Mouse (Mus musculus) liver, embryonic 15.5 days (tissue): ENCODE measurements around the gene Etl4. TPM values are rescaled to one million over a fixed set of nuclear protein-coding genes. Genes with fewer than 3 reads are reported as not detected.

ENCODE experiments used
- ATAC-seq: fragments of 200-750 bp; cut with Nextera tagmentation; 2 replicates; pipeline ENCODE4 v1.8.0; 2017; ENCODE audit warnings: moderate number of reproducible peaks, mild to moderate bottlenecking, moderate library complexity; ENCODE audit not compliant: insufficient read depth
- H3K27ac ChIP-seq: fragments of 300-500 bp; sonication (generic); replicated peaks from 2 replicates; pipeline ENCODE4 v1.5.1; 2015; ENCODE audit warnings: mild to moderate bottlenecking, inconsistent platforms
- H3K27me3 ChIP-seq: fragments of 300-500 bp; sonication (generic); 2 replicates; pipeline ENCODE4 v1.6.1; 2015; ENCODE audit warnings: mild to moderate bottlenecking, inconsistent platforms
- H3K36me3 ChIP-seq: fragments of 300-500 bp; sonication (generic); replicated peaks from 2 replicates; pipeline ENCODE4 v1.6.1; 2015; ENCODE audit warnings: moderate library complexity, mild to moderate bottlenecking, inconsistent platforms
- H3K4me1 ChIP-seq: fragments of 300-500 bp; sonication (generic); replicated peaks from 2 replicates; pipeline ENCODE4 v1.6.1; 2015; ENCODE audit warnings: inconsistent platforms
- H3K4me2 ChIP-seq: fragments of 300-500 bp; sonication (generic); 2 replicates; pipeline ENCODE4 v1.6.1; 2015; ENCODE audit warnings: moderate library complexity, mild to moderate bottlenecking, inconsistent platforms
- H3K4me3 ChIP-seq: fragments of 300-500 bp; sonication (generic); replicated peaks from 2 replicates; pipeline ENCODE4 v1.5.1; 2015; ENCODE audit warnings: mild to moderate bottlenecking, inconsistent platforms
- H3K9ac ChIP-seq: fragments of 300-500 bp; sonication (generic); 2 replicates; pipeline ENCODE4 v1.6.1; 2015; ENCODE audit warnings: moderate library complexity, mild to moderate bottlenecking, inconsistent platforms
- H3K9me3 ChIP-seq: fragments of 300-500 bp; sonication (generic); replicated peaks from 2 replicates; pipeline ENCODE4 v1.6.1; 2016; ENCODE audit warnings: inconsistent platforms
- WGBS: fragments of 180-500 bp; shearing (Covaris S2); methylation state at CpG from one replicate; pipeline ENCODE4 v1.1.7; 2015; ENCODE audit warnings: mixed read lengths; ENCODE audit not compliant: insufficient replicate concordance; 5-methylcytosine and 5-hydroxymethylcytosine counted together
- polyA plus RNA-seq: library from polyadenylated mRNA; unstranded; fragments of >200 nt; fragmentation: Nextera tagmentation; extraction: Ambion mirVana; gene quantifications from 2 replicates; pipeline ENCODE4 v1.2.1, GENCODE M21; 2015

Etl4 gene
- polyA plus RNA-seq, 1 experiment from 2014 or later: 2.5 TPM

- 31% methylated on average over 23 of the region's 23 CpGs for WGBS
- H3K27me3 ChIP-seq: peaks cover 21% of the 10 kb centered on the region
- no peak overlapping the region for H3K9ac ChIP-seq
- peak overlapping the region; percentile 49 for H3K4me3 ChIP-seq
- H3K36me3 ChIP-seq: no peaks in the 10 kb centered on the region
- H3K4me2 ChIP-seq: peak overlapping the region; percentile 59
- no peak for ATAC-seq
- H3K4me1 ChIP-seq: peaks cover 6% of the 10 kb centered on the region; the same call in 1 of the 2 replicates
- H3K27ac ChIP-seq: no peak overlapping the region
- H3K9me3 ChIP-seq: no peaks in the 10 kb centered on the region
Measured at GRCm38 (mm10) chr2:20520636-20521595, 611.3 kb downstream of the Etl4 start.

GRCm38 (mm10) chr2:20521686-20522285 is 612.2 kb downstream of the Etl4 start:
- H3K27ac ChIP-seq: no peak overlapping the region
- ATAC-seq: no peak
- WGBS: 46% methylated on average over 11 of the region's 11 CpGs

GRCm38 (mm10) chr2:20523636-20524035 is 614.1 kb downstream of the Etl4 start:
- peaks cover 21% of the 10 kb centered on the region for H3K27me3 ChIP-seq
- H3K9me3 ChIP-seq: no peaks in the 10 kb centered on the region
- no peak overlapping the region for H3K4me2 ChIP-seq
- no peak overlapping the region for H3K9ac ChIP-seq
- 61% methylated on average over 3 of the region's 3 CpGs for WGBS
- no peak overlapping the region for H3K27ac ChIP-seq
- no peak for ATAC-seq
- peaks cover 6% of the 10 kb centered on the region; the same call in 1 of the 2 replicates for H3K4me1 ChIP-seq
- H3K36me3 ChIP-seq: no peaks in the 10 kb centered on the region
- no peak overlapping the region for H3K4me3 ChIP-seq

More at GRCm38 (mm10) chr2:20521686-20522285, 612.2 kb downstream of the Etl4 start:
- H3K36me3 ChIP-seq: no peaks in the 10 kb centered on the region
- no peak overlapping the region for H3K4me2 ChIP-seq
- H3K27me3 ChIP-seq: peaks cover 21% of the 10 kb centered on the region
- no peaks in the 10 kb centered on the region for H3K9me3 ChIP-seq
- no peak overlapping the region for H3K9ac ChIP-seq
- H3K4me1 ChIP-seq: peaks cover 6% of the 10 kb centered on the region; the same call in 1 of the 2 replicates
- no peak overlapping the region for H3K4me3 ChIP-seq

GRCm38 (mm10) chr2:20525879-20526593 is 616.5 kb downstream of the Etl4 start:
- Histone ChIP-seq H3K36me3 (no peaks in the 10 kb centered on the region), H3K27me3 (0 out of 2 replicates have a peak, but pooled peaks cover 2% of the 10 kb centered on the region), H3K9ac (no peak overlapping the region), H3K4me3 (no peak overlapping the region), H3K4me2 (no peak overlapping the region), H3K27ac (no peak overlapping the region), H3K9me3 (no peaks in the 10 kb centered on the region), H3K4me1 (0 out of 2 replicates have a peak, but pooled peaks cover 1% of the 10 kb centered on the region)
- ATAC-seq: no peak
- WGBS: 40% methylated on average over 4 of the region's 4 CpGs

GRCm38 (mm10) chr2:20526856-20527255 is 617.3 kb downstream of the Etl4 start:
- Histone ChIP-seq H3K36me3 (no peaks in the 10 kb centered on the region), H3K4me2 (no peak overlapping the region), H3K9me3 (no peaks in the 10 kb centered on the region), H3K27me3 (no peaks in the 10 kb centered on the region), H3K4me3 (no peak overlapping the region), H3K4me1 (no peaks in the 10 kb centered on the region), H3K9ac (no peak overlapping the region), H3K27ac (no peak overlapping the region)
- ATAC-seq: no peak
- WGBS: 70% methylated on average over 3 of the region's 3 CpGs

- Histone ChIP-seq H3K36me3 (no peaks in the 10 kb centered on the region), H3K4me1 (no peaks in the 10 kb centered on the region), H3K4me2 (no peak overlapping the region), H3K9me3 (no peaks in the 10 kb centered on the region), H3K27ac (no peak overlapping the region), H3K4me3 (no peak overlapping the region), H3K27me3 (no peaks in the 10 kb centered on the region), H3K9ac (no peak overlapping the region)
- no peak for ATAC-seq
- 25% methylated on average over 3 of the region's 3 CpGs for WGBS
Measured at GRCm38 (mm10) chr2:20532623-20533022, 623.0 kb downstream of the Etl4 start.

GRCm38 (mm10) chr2:20537785-20538184 is 628.2 kb downstream of the Etl4 start:
- H3K4me3 ChIP-seq: no peak overlapping the region
- no peaks in the 10 kb centered on the region for H3K27me3 ChIP-seq
- no peak overlapping the region for H3K9ac ChIP-seq
- H3K9me3 ChIP-seq: no peaks in the 10 kb centered on the region
- WGBS: 64% methylated on average over 6 of the region's 6 CpGs
- no peaks in the 10 kb centered on the region for H3K36me3 ChIP-seq
- no peak overlapping the region for H3K4me2 ChIP-seq
- no peak for ATAC-seq
- no peaks in the 10 kb centered on the region for H3K4me1 ChIP-seq
- H3K27ac ChIP-seq: no peak overlapping the region

- no peak overlapping the region for H3K27ac ChIP-seq
- H3K9ac ChIP-seq: no peak overlapping the region
- H3K27me3 ChIP-seq: no peaks in the 10 kb centered on the region
- H3K9me3 ChIP-seq: no peaks in the 10 kb centered on the region
- H3K4me1 ChIP-seq: no peaks in the 10 kb centered on the region
- no peak overlapping the region for H3K4me3 ChIP-seq
- 69% methylated on average over 4 of the region's 4 CpGs for WGBS
- no peak for ATAC-seq
- H3K4me2 ChIP-seq: no peak overlapping the region
- H3K36me3 ChIP-seq: no peaks in the 10 kb centered on the region
Measured at GRCm38 (mm10) chr2:20538871-20539270, 629.3 kb downstream of the Etl4 start.

GRCm38 (mm10) chr2:20541261-20541660 is 631.7 kb downstream of the Etl4 start:
- Histone ChIP-seq H3K27ac (no peak overlapping the region), H3K9ac (no peak overlapping the region)
- peak; percentile 40; the same call in 1 of the 2 replicates for ATAC-seq

GRCm38 (mm10) chr2:20542286-20542685 is 632.7 kb downstream of the Etl4 start:
- H3K27ac ChIP-seq: no peak overlapping the region
- no peak overlapping the region for H3K4me2 ChIP-seq
- no peak overlapping the region for H3K9ac ChIP-seq
- ATAC-seq: no peak
- H3K9me3 ChIP-seq: no peaks in the 10 kb centered on the region
- 55% methylated on average over 7 of the region's 7 CpGs for WGBS
- H3K4me3 ChIP-seq: no peak overlapping the region
- no peaks in the 10 kb centered on the region for H3K27me3 ChIP-seq
- no peaks in the 10 kb centered on the region for H3K36me3 ChIP-seq
- H3K4me1 ChIP-seq: no peaks in the 10 kb centered on the region

More at GRCm38 (mm10) chr2:20541261-20541660, 631.7 kb downstream of the Etl4 start:
- no peak overlapping the region for H3K4me2 ChIP-seq
- H3K9me3 ChIP-seq: no peaks in the 10 kb centered on the region
- no peaks in the 10 kb centered on the region for H3K27me3 ChIP-seq
- no peak overlapping the region for H3K4me3 ChIP-seq
- no peaks in the 10 kb centered on the region for H3K4me1 ChIP-seq
- no peaks in the 10 kb centered on the region for H3K36me3 ChIP-seq

GRCm38 (mm10) chr2:20545624-20546023 is 636.0 kb downstream of the Etl4 start:
- ATAC-seq: no peak
- H3K27ac ChIP-seq: no peak overlapping the region
- H3K4me1 ChIP-seq: no peaks in the 10 kb centered on the region
- H3K9me3 ChIP-seq: no peaks in the 10 kb centered on the region
- no peaks in the 10 kb centered on the region for H3K36me3 ChIP-seq
- no peak overlapping the region for H3K9ac ChIP-seq
- no peak overlapping the region for H3K4me2 ChIP-seq
- no peaks in the 10 kb centered on the region for H3K27me3 ChIP-seq
- WGBS: 29% methylated on average over 2 of the region's 2 CpGs
- H3K4me3 ChIP-seq: no peak overlapping the region
